Mouse (Mus musculus): ENCODE results near the gene Arhgef6. TPM values are rescaled to one million over a fixed set of nuclear protein-coding genes. Genes with fewer than 3 reads are reported as not detected.

Arhgef6 gene
- polyA plus RNA-seq, 1 experiment from 2014 or later: 9.4 TPM

DNA sequence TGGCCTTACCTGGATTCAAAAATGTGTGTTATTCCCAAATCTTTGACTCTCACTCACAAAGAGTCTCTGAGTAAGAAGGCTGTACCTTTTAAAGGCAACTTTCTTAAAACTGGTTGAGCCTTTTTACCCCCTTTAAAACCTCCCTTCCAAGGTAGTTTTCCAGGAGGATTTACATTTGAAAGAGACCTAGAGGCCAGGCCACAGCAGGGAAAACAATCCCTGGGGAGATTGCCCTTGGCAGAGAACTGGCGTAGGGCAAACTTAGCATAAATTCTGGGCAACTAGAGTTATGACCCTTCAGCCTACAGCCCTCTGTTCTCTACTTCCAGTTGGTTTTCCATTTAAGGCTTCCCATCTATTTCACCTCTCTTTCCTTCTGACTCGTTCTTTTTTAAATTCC lies 140.5 kb downstream of the Arhgef6 start:
- H3K36me3 ChIP-seq (ENCODE audit: control insufficient read depth, insufficient read depth, low read length): no peaks in the 10 kb centered on the region
- H3K4me2 ChIP-seq (ENCODE audit: low read length): no peak overlapping the region
- no peak overlapping the region for H3K27ac ChIP-seq (replicated peaks; ENCODE audit: low read depth, low read length)
- no peak for ATAC-seq (ENCODE audit: low FRiP score, low TSS enrichment)
- no peak overlapping the region for H3K4me3 ChIP-seq (replicated peaks; ENCODE audit: low read depth, low read length)
- no peaks in the 10 kb centered on the region for H3K27me3 ChIP-seq (ENCODE audit: control insufficient read depth, insufficient read depth, low read length)
- H3K4me1 ChIP-seq (ENCODE audit: control insufficient read depth, insufficient read depth, low read length): no peaks in the 10 kb centered on the region
- H3K9me3 ChIP-seq (ENCODE audit: control insufficient read depth, low read length): no peaks in the 10 kb centered on the region
- H3K9ac ChIP-seq (replicated peaks; ENCODE audit: low read length): no peak overlapping the region
- 37% methylated on average over 2 of the region's 2 CpGs for WGBS
- no peak for DNase-seq

DNA sequence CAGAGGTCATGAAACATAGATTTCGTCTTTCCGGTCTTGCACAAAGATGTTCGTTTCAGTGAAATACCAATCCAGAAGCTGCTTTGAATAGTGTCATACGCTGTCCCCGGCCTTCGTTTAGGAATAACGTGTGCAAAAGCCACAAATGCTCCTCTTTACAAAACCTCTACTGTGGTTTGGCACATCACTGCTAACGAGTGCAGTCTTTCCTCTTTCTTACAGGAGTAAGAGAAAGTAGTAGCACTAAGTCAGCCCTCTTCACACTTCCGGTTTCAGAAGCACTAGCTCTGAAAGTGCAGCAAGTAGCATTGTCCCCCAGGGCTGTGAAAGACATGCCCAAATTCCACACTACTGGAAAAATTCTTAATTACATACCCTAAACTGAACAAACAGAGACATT lies 142.2 kb downstream of the Arhgef6 start:
- 85% methylated on average over 9 of the region's 9 CpGs for WGBS
- DNase-seq: no peak
- H3K27me3 ChIP-seq (ENCODE audit: control insufficient read depth, insufficient read depth, low read length): no peaks in the 10 kb centered on the region

DNA sequence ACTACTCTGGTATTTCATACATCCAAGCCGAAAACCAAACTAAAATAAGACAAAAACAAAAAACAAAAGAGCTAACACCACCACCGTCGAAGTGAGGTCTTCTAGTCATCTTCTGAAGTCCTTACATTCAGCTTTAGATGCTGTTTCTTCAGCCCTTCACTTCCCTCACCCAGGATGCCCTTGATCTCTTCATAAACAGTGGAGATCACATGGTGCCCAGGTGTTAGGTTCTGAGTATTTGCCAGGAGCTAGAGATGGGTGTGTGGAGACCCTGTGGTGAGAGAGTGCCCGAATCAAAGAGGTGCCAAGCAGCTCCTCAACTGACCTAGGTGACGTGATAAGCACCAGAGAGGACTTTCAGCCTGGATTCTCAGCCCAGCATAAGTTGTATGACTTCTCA lies 149.2 kb downstream of the Arhgef6 start:
- no peak overlapping the region for H3K4me3 ChIP-seq (replicated peaks; ENCODE audit: low read depth, low read length)
- DNase-seq: no peak
- WGBS: 82% methylated on average over 5 of the region's 5 CpGs

More for the DNA sequence above, 142.2 kb downstream of the Arhgef6 start:
- Histone ChIP-seq H3K4me1 (ENCODE audit: control insufficient read depth, insufficient read depth, low read length) (no peaks in the 10 kb centered on the region), H3K9ac (replicated peaks; ENCODE audit: low read length) (no peak overlapping the region), H3K4me3 (replicated peaks; ENCODE audit: low read depth, low read length) (no peak overlapping the region), H3K36me3 (ENCODE audit: control insufficient read depth, insufficient read depth, low read length) (no peaks in the 10 kb centered on the region), H3K4me2 (ENCODE audit: low read length) (no peak overlapping the region), H3K9me3 (ENCODE audit: control insufficient read depth, low read length) (no peaks in the 10 kb centered on the region), H3K27ac (replicated peaks; ENCODE audit: low read depth, low read length) (no peak overlapping the region)
- no peak for ATAC-seq (ENCODE audit: low FRiP score, low TSS enrichment)

DNA sequence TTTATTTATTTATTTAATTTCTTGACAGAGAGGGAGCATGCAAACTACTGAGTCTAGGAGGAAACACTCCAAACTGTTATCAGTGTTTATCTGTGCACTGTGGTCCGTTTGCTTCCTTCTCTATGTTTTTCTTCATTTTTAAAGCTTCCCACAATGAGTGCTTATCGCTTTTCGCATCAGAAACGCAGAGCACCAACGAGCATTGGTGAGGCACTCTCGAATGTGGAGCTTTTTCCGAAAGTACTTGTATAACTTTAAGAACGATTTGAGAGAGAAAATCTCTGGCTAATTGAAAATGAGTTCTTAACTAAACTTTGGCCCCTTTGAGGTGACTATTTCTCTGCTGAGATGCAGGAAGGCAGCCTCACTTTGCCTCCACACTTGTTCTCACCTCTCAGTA lies 151.2 kb downstream of the Arhgef6 start:
- DNase-seq (no peak), ATAC-seq (ENCODE audit: low FRiP score, low TSS enrichment) (no peak)
- Histone ChIP-seq H3K36me3 (ENCODE audit: control insufficient read depth, insufficient read depth, low read length) (no peaks in the 10 kb centered on the region), H3K4me3 (replicated peaks; ENCODE audit: low read depth, low read length) (no peak overlapping the region), H3K27ac (replicated peaks; ENCODE audit: low read depth, low read length) (no peak overlapping the region), H3K4me2 (ENCODE audit: low read length) (no peak overlapping the region), H3K9me3 (ENCODE audit: control insufficient read depth, low read length) (no peaks in the 10 kb centered on the region), H3K9ac (replicated peaks; ENCODE audit: low read length) (no peak overlapping the region), H3K4me1 (ENCODE audit: control insufficient read depth, insufficient read depth, low read length) (no peaks in the 10 kb centered on the region), H3K27me3 (ENCODE audit: control insufficient read depth, insufficient read depth, low read length) (no peaks in the 10 kb centered on the region)
- 85% methylated on average over 8 of the region's 8 CpGs for WGBS

More for the DNA sequence above, 149.2 kb downstream of the Arhgef6 start:
- Histone ChIP-seq H3K27me3 (ENCODE audit: control insufficient read depth, insufficient read depth, low read length) (no peaks in the 10 kb centered on the region), H3K36me3 (ENCODE audit: control insufficient read depth, insufficient read depth, low read length) (no peaks in the 10 kb centered on the region), H3K4me1 (ENCODE audit: control insufficient read depth, insufficient read depth, low read length) (no peaks in the 10 kb centered on the region), H3K9ac (replicated peaks; ENCODE audit: low read length) (no peak overlapping the region), H3K9me3 (ENCODE audit: control insufficient read depth, low read length) (no peaks in the 10 kb centered on the region), H3K27ac (replicated peaks; ENCODE audit: low read depth, low read length) (no peak overlapping the region), H3K4me2 (ENCODE audit: low read length) (no peak overlapping the region)
- ATAC-seq (ENCODE audit: low FRiP score, low TSS enrichment): no peak

DNA sequence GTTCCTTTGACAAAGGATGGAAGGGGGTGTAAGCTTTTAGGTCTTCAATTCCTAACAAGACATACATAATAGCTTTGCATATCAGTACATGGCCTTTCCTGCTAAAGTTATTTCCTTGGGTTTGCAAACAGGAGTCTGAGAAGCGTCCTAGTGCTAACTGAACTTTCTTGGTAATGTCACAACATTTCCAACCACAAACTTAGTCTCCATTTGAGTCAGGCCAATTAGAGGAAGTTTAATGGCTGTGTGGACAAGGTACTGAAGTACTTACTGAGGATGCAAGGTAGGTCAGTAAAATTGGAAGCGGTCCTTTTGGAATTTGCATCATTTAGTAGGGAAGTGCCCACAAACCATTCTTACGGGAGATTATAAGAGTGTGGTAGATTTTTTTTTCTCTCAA lies 155.2 kb downstream of the Arhgef6 start:
- H3K9me3 ChIP-seq (ENCODE audit: control insufficient read depth, low read length): no peaks in the 10 kb centered on the region
- H3K4me2 ChIP-seq (ENCODE audit: low read length): no peak overlapping the region
- no peak overlapping the region for H3K27ac ChIP-seq (replicated peaks; ENCODE audit: low read depth, low read length)
- H3K9ac ChIP-seq (replicated peaks; ENCODE audit: low read length): no peak overlapping the region
- DNase-seq: no peak
- WGBS: 93% methylated on average over 3 of the region's 3 CpGs
- no peaks in the 10 kb centered on the region for H3K4me1 ChIP-seq (ENCODE audit: control insufficient read depth, insufficient read depth, low read length)
- H3K36me3 ChIP-seq (ENCODE audit: control insufficient read depth, insufficient read depth, low read length): no peaks in the 10 kb centered on the region
- no peak for ATAC-seq (ENCODE audit: low FRiP score, low TSS enrichment)
- H3K4me3 ChIP-seq (replicated peaks; ENCODE audit: low read depth, low read length): no peak overlapping the region
- no peaks in the 10 kb centered on the region for H3K27me3 ChIP-seq (ENCODE audit: control insufficient read depth, insufficient read depth, low read length)

DNA sequence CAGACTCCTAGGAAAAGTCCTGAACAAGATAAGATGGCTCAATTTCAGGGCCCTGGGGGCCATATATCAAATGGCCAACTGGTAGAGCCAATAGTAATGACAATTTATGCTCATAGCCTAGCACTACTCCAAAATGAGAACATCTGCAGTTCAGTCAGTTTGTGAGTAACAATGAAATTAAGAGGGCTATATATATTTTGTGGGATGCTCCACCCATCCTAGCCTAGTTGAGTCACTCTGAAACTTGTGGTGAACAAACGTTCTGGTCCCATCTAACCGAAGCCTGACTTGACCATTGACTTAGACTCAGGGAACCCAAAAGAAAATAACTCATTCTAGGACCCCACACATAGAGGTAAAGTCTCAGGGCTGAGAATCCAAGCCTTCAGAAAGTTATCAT lies 156.1 kb downstream of the Arhgef6 start:
- Histone ChIP-seq H3K4me3 (replicated peaks; ENCODE audit: low read depth, low read length) (no peak overlapping the region), H3K4me2 (ENCODE audit: low read length) (no peak overlapping the region), H3K4me1 (ENCODE audit: control insufficient read depth, insufficient read depth, low read length) (no peaks in the 10 kb centered on the region), H3K36me3 (ENCODE audit: control insufficient read depth, insufficient read depth, low read length) (no peaks in the 10 kb centered on the region), H3K9ac (replicated peaks; ENCODE audit: low read length) (no peak overlapping the region), H3K27me3 (ENCODE audit: control insufficient read depth, insufficient read depth, low read length) (no peaks in the 10 kb centered on the region), H3K9me3 (ENCODE audit: control insufficient read depth, low read length) (no peaks in the 10 kb centered on the region), H3K27ac (replicated peaks; ENCODE audit: low read depth, low read length) (no peak overlapping the region)
- DNase-seq (no peak), ATAC-seq (ENCODE audit: low FRiP score, low TSS enrichment) (no peak)
- 85% methylated on average over 2 of the region's 2 CpGs for WGBS

Other genes with a start within 250 kb of the Arhgef6 start
- not detected in 2 replicates for gene Cd40lg, start 126.6 kb downstream of the Arhgef6 start, polyA plus RNA-seq (2014; fragmentation: Nextera tagmentation; extraction: Ambion mirVana)
- gene Rbmx, start 54.3 kb upstream of the Arhgef6 start, polyA plus RNA-seq (2014; fragmentation: Nextera tagmentation; extraction: Ambion mirVana): 187 and 248 TPM in 2 replicates
- gene Gm364, start 70.4 kb upstream of the Arhgef6 start, polyA plus RNA-seq (2014; fragmentation: Nextera tagmentation; extraction: Ambion mirVana): not detected in 2 replicates
- 0.22 TPM in 2 replicates for gene Gpr101, start 165.0 kb upstream of the Arhgef6 start, polyA plus RNA-seq (2014; fragmentation: Nextera tagmentation; extraction: Ambion mirVana)

Measured in midbrain, embryonic 14.5 days (tissue).